In genomic region chr9:103449092-103449491, GRCm38 (mm10) we compare ENCODE assay signal across 12 mouse cellular contexts. TPM values are rescaled to one million over a fixed set of nuclear protein-coding genes. Genes with fewer than 3 reads are reported as not detected.
A peak's percentile ranks its signal among the peaks of the same experiment; 100 is the strongest.
DNase-seq lines count a peak whose midpoint lies in the region; ATAC-seq lines count a peak whose summit lies in the region.
"Had no signal": no experiment of that assay in that cellular context is flagged by ENCODE, and none has a peak within 500 bp of the region (broad histone marks: within the 10 kb centered on the region; RNA-seq: fewer than 3 reads in every experiment).

No protein-coding gene starts in this region.

- 0 out of 2 replicates have a peak, but pooled peaks cover 3% of the 10 kb centered on the region for H3K9me3 ChIP-seq in kidney, embryonic 15.5 days (replicated peaks)
- H3K9me3 ChIP-seq: heart, embryonic 15.5 days had no signal

- peak; percentile 9 for DNase-seq in kidney, adult 11 months
- peak; percentile 45 to 72 for DNase-seq in thymus, adult 18-20 months
- DNase-seq in c-Kit-positive CD71-positive TER-119-positive erythroid progenitor cells, embryonic 14.5 days (ENCODE audit: low spot score) = no peak
- no peak for DNase-seq in ovary, postnatal 36 days (ENCODE audit: low spot score)
- DNase-seq in cerebellum, adult 8-10 months = no peak

- no peaks in the 10 kb centered on the region for H3K27me3 ChIP-seq in kidney, embryonic 15.5 days
- H3K27me3 ChIP-seq: heart, embryonic 15.5 days had no signal

- 54% methylated on average over 7 of the region's 7 CpGs for WGBS in kidney, embryonic 15.5 days

- H3K9ac ChIP-seq in kidney, embryonic 15.5 days = no peak overlapping the region
- H3K9ac ChIP-seq: heart, embryonic 15.5 days had no signal

- H3K4me1 ChIP-seq in kidney, embryonic 15.5 days = peaks cover 7% of the 10 kb centered on the region; the same call in 1 of the 2 replicates
- H3K4me1 ChIP-seq: heart, embryonic 15.5 days had no signal

- no peak overlapping the region for H3K27ac ChIP-seq in kidney, embryonic 15.5 days
- H3K27ac ChIP-seq: heart, embryonic 15.5 days had no signal

- H3K4me3 ChIP-seq in kidney, embryonic 15.5 days (replicated peaks) = no peak overlapping the region
- H3K4me3 ChIP-seq: erythroblast, embryonic 14.5 days; heart, embryonic 15.5 days had no signal

- H3K36me3 ChIP-seq in kidney, embryonic 15.5 days = no peaks in the 10 kb centered on the region
- H3K36me3 ChIP-seq: heart, embryonic 15.5 days had no signal

- no peak overlapping the region for H3K4me2 ChIP-seq in kidney, embryonic 15.5 days
- H3K4me2 ChIP-seq: heart, embryonic 15.5 days had no signal

- no peak; the same call in 1 of the 2 replicates for ATAC-seq in kidney, embryonic 15.5 days (replicated peaks; ENCODE audit: low FRiP score)
- ATAC-seq in common myeloid progenitor, adult 5-6 weeks (replicated peaks; ENCODE audit: low read depth, poor library complexity, severe bottlenecking) = peak; percentile 94
- peak; percentile 94 for ATAC-seq in megakaryocyte progenitor cell, adult 5-6 weeks (replicated peaks; ENCODE audit: poor library complexity)
- ATAC-seq: inflammation-experienced regulatory T-cells, adult 6 months; midbrain, embryonic 16.5 days had no signal

RNA-seq across cellular contexts. Expression of gene Bfsp2, which starts 31.1 kb away (rescaled TPM):
- polyA plus RNA-seq in kidney, embryonic 15.5 days (2015; fragmentation: Nextera tagmentation; extraction: Ambion mirVana) = 0.27 and 0.37 TPM in 2 replicates
- total RNA-seq in common myeloid progenitor, adult 5-6 weeks (2017) = 2.4 and 3.8 TPM in 2 replicates
- 0.69 TPM in 1 of 2 replicates, not detected in the other for total RNA-seq in megakaryocyte progenitor cell, adult 5-6 weeks (2015)
- total RNA-seq in megakaryocyte progenitor cell, adult 5-6 weeks (2017) = 0.62 and 2.1 TPM in 2 replicates

Comparison
In these comparisons a context has a peak if more than half of its experiments do, and no peak if none do; other contexts are left out.
1. DNase-seq: peak in kidney, adult 11 months (single experiment) and thymus, adult 18-20 months (2 of 2); none in c-Kit-positive CD71-positive TER-119-positive erythroid progenitor cells, embryonic 14.5 days (single experiment), ovary, postnatal 36 days (single experiment) and cerebellum, adult 8-10 months (single experiment).